ENCODE assay signal across 22 mouse cellular contexts in the genomic region with DNA sequence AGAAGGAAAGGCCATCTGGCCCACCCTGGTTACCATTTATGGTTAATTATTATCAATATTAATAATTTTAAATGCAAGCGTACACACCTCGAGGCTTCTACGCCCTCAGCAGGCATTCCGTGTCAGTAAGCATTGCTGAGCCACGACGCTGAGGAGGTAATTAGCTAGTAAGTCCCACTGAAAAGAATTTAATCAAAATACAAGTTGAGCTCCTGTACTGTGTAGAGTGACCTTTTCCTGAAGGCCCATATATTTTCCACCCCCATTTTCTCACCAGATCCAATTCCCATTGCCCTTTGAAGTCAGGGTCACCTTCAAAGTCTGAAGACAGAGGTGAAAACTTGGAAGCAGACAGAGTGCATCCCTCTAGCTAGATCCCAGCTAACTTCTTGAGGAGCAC.
DNase-seq lines count a peak whose midpoint lies in the region; ATAC-seq and TF ChIP-seq lines count a peak whose summit lies in the region.
"Had no signal": no experiment of that assay in that cellular context is flagged by ENCODE, and none has a peak within 500 bp of the region (broad histone marks: within the 10 kb centered on the region; RNA-seq: fewer than 3 reads in every experiment).

No protein-coding gene starts in this region.

- H3K36me3 ChIP-seq in kidney, embryonic 14.5 days (ENCODE audit: control insufficient read depth, insufficient read depth, low read length), result no peaks in the 10 kb centered on the region
- H3K36me3 ChIP-seq in kidney, embryonic 15.5 days, result no peaks in the 10 kb centered on the region
- H3K36me3 ChIP-seq in kidney, embryonic 16.5 days (ENCODE audit: insufficient read depth, low read length), result no peaks in the 10 kb centered on the region
- H3K36me3 ChIP-seq in kidney, postnatal 0 days (ENCODE audit: insufficient read depth, low read length), result no peaks in the 10 kb centered on the region
- H3K36me3 ChIP-seq: G1E had no signal

- H3K9ac ChIP-seq in kidney, embryonic 14.5 days (ENCODE audit: low read depth, low read length), result no peak overlapping the region
- H3K9ac ChIP-seq in kidney, embryonic 15.5 days, result no peak overlapping the region
- H3K9ac ChIP-seq in kidney, embryonic 16.5 days (replicated peaks; ENCODE audit: low read length), result no peak overlapping the region
- H3K9ac ChIP-seq in kidney, postnatal 0 days (ENCODE audit: low read depth, low read length), result no peak overlapping the region

- H3K27ac ChIP-seq in kidney, embryonic 14.5 days (ENCODE audit: low read depth, low read length), result no peak overlapping the region
- no peak overlapping the region for H3K27ac ChIP-seq in kidney, embryonic 15.5 days
- H3K27ac ChIP-seq in kidney, embryonic 16.5 days (ENCODE audit: low read length), result no peak overlapping the region
- H3K27ac ChIP-seq in kidney, postnatal 0 days, result no peak overlapping the region

- H3K4me2 ChIP-seq in kidney, embryonic 14.5 days (replicated peaks; ENCODE audit: low read depth, low read length), result no peak overlapping the region; the same call in 1 of the 2 replicates
- H3K4me2 ChIP-seq in kidney, embryonic 15.5 days, result peak overlapping the region; percentile 2; the same call in 1 of the 2 replicates
- no peak overlapping the region for H3K4me2 ChIP-seq in kidney, embryonic 16.5 days (replicated peaks; ENCODE audit: low read depth, low read length)
- no peak overlapping the region for H3K4me2 ChIP-seq in kidney, postnatal 0 days (ENCODE audit: low read length)

- ATAC-seq in kidney, embryonic 14.5 days (ENCODE audit: low FRiP score, low TSS enrichment), result peak; percentile 71
- peak; percentile 67 for ATAC-seq in kidney, embryonic 15.5 days (replicated peaks; ENCODE audit: low FRiP score)
- ATAC-seq in kidney, embryonic 16.5 days (ENCODE audit: low FRiP score, low TSS enrichment), result peak; percentile 63; the same call in 1 of the 2 replicates
- ATAC-seq in kidney, postnatal 0 days (replicated peaks; ENCODE audit: low FRiP score, low read depth), result no peak
- ATAC-seq: activated CD4-positive, CD25-positive, alpha-beta regulatory T cell, adult 4 months; CD4-positive, CD25-positive, alpha-beta regulatory T cell, adult 4 months; Patski had no signal

- no peak overlapping the region for H3K4me3 ChIP-seq in kidney, embryonic 14.5 days (ENCODE audit: low read length)
- H3K4me3 ChIP-seq in kidney, embryonic 15.5 days (replicated peaks), result no peak overlapping the region
- H3K4me3 ChIP-seq in kidney, embryonic 16.5 days (ENCODE audit: low read length), result no peak overlapping the region
- no peak overlapping the region for H3K4me3 ChIP-seq in kidney, postnatal 0 days (replicated peaks; ENCODE audit: low read depth, low read length)

- no peaks in the 10 kb centered on the region for H3K9me3 ChIP-seq in kidney, embryonic 14.5 days (ENCODE audit: control insufficient read depth, low read length)
- H3K9me3 ChIP-seq in kidney, embryonic 15.5 days (replicated peaks), result no peaks in the 10 kb centered on the region
- H3K9me3 ChIP-seq in kidney, embryonic 16.5 days (ENCODE audit: low read length), result no peaks in the 10 kb centered on the region
- H3K9me3 ChIP-seq in kidney, postnatal 0 days (replicated peaks; ENCODE audit: low read length), result no peaks in the 10 kb centered on the region

- no peaks in the 10 kb centered on the region for H3K27me3 ChIP-seq in kidney, embryonic 14.5 days (ENCODE audit: control insufficient read depth, insufficient read depth, low read length)
- peaks cover 3% of the 10 kb centered on the region for H3K27me3 ChIP-seq in kidney, embryonic 15.5 days
- peaks cover 6% of the 10 kb centered on the region; the same call in 1 of the 2 replicates for H3K27me3 ChIP-seq in kidney, embryonic 16.5 days (ENCODE audit: insufficient read depth, low read length)
- no peaks in the 10 kb centered on the region for H3K27me3 ChIP-seq in kidney, postnatal 0 days (ENCODE audit: insufficient read depth, low read length)
- H3K27me3 ChIP-seq: CH12.LX had no signal

- no peak for DNase-seq in kidney, postnatal 14 days
- DNase-seq in kidney, adult 18-20 months, result no peak
- no peak for DNase-seq in kidney, postnatal 4 days
- peak; percentile 16 for DNase-seq in kidney, postnatal 0 days (ENCODE audit: low spot score)
- no peak for DNase-seq in kidney, postnatal 10 days
- DNase-seq: adrenal gland, adult 2 months; adrenal gland, adult 8-10 months; adrenal gland, postnatal 10 days; adrenal gland, postnatal 14 days; adrenal gland, postnatal 25 days; adrenal gland, postnatal 36 days; B cell, adult 2 months; cerebellum, adult 11 months; cerebellum, adult 11-12 months had no signal

- no peak for TF ChIP-seq CTCF in kidney, postnatal 0 days (IDR thresholded peaks at IDR 0.05; ENCODE audit: low read depth)

- WGBS in kidney, embryonic 14.5 days, result 17% methylated on average over 6 of the region's 6 CpGs
- WGBS in kidney, embryonic 15.5 days, result 14% methylated on average over 6 of the region's 6 CpGs
- WGBS in kidney, embryonic 16.5 days, result 23% methylated on average over 6 of the region's 6 CpGs
- WGBS in kidney, postnatal 0 days, result 19% methylated on average over 6 of the region's 6 CpGs

- peaks cover 12% of the 10 kb centered on the region; the same call in 1 of the 2 replicates for H3K4me1 ChIP-seq in kidney, embryonic 14.5 days (ENCODE audit: control insufficient read depth, insufficient read depth, low read length)
- H3K4me1 ChIP-seq in kidney, embryonic 15.5 days, result peaks cover 25% of the 10 kb centered on the region
- H3K4me1 ChIP-seq in kidney, embryonic 16.5 days (ENCODE audit: insufficient read depth, low read length), result peaks cover 17% of the 10 kb centered on the region
- peaks cover 11% of the 10 kb centered on the region for H3K4me1 ChIP-seq in kidney, postnatal 0 days (replicated peaks; ENCODE audit: insufficient read depth, low read length)
